Mouse (Mus musculus) liver, adult 2 months (tissue): ENCODE results near the gene Rufy3. TPM values are rescaled to one million over a fixed set of nuclear protein-coding genes. Genes with fewer than 3 reads are reported as not detected.

Experiments used
- DNase-seq: peaks from one replicate; pipeline ENCODE4 v3.0.0-alpha.2; 2011; ENCODE audit warnings: low read depth, low spot score; ENCODE audit errors: extremely low read depth
- H3K27ac ChIP-seq: fragments of 200-500 bp; replicated peaks from 2 replicates; pipeline ENCODE4 v1.5.1; 2012; ENCODE audit warnings: low read depth, mild to moderate bottlenecking, control low read depth, inconsistent platforms, low read length; ENCODE audit not compliant: insufficient read depth
- H3K27me3 ChIP-seq: fragments of 200-500 bp; 2 replicates; pipeline ENCODE4 v1.6.1; 2012; ENCODE audit warnings: mild to moderate bottlenecking, moderate library complexity, low read length, inconsistent platforms; ENCODE audit not compliant: control insufficient read depth, insufficient read depth
- H3K36me3 ChIP-seq: fragments of 200-500 bp; 2 replicates; pipeline ENCODE4 v1.6.1; 2012; ENCODE audit warnings: low read length, inconsistent platforms; ENCODE audit not compliant: control insufficient read depth, insufficient read depth
- H3K4me1 ChIP-seq: fragments of 200-500 bp; 2 replicates; pipeline ENCODE4 v1.6.1; 2011; ENCODE audit warnings: low read length; ENCODE audit not compliant: control insufficient read depth, insufficient read depth
- H3K4me3 ChIP-seq: fragments of 200-500 bp; 2 replicates; pipeline ENCODE4 v1.5.1; 2011; ENCODE audit warnings: low read depth, mild to moderate bottlenecking, control low read depth, low read length, moderate library complexity; ENCODE audit not compliant: insufficient read depth
- H3K79me2 ChIP-seq: fragments of 200-500 bp; 2 replicates; pipeline ENCODE4 v1.6.1; 2012; ENCODE audit warnings: inconsistent platforms, mild to moderate bottlenecking, low read length, moderate library complexity; ENCODE audit not compliant: control insufficient read depth, insufficient read depth
- H3K9ac ChIP-seq: fragments of 200-500 bp; 2 replicates; pipeline ENCODE4 v1.6.1; 2012; ENCODE audit warnings: low read depth, mild to moderate bottlenecking, control low read depth, inconsistent platforms, low read length
- CTCF ChIP-seq: fragments of 200-500 bp; IDR thresholded peaks from 2 replicates; pipeline ENCODE4 v1.5.1; 2011; ENCODE audit warnings: low read depth, low read length, control low read depth
- POLR2A ChIP-seq: fragments of 200-500 bp; IDR thresholded peaks from 2 replicates; pipeline ENCODE4 v1.6.1; 2011; ENCODE audit warnings: low read length, control low read depth; ENCODE audit not compliant: insufficient read depth; ENCODE audit errors: extremely low read depth
- WGBS: fragments of 180-500 bp; shearing (Covaris S2); methylation state at CpG from one replicate; pipeline ENCODE4 v1.1.7; 2018; 5-methylcytosine and 5-hydroxymethylcytosine counted together
- polyA plus RNA-seq: library from polyadenylated mRNA; depleted of rRNA; stranded (reverse); fragments of >200 nt; gene quantifications from 2 replicates; pipeline ENCODE4 v1.2.3, GENCODE M21; 2012; rRNA removed
- total RNA-seq: library from RNA; depleted of rRNA; stranded (reverse); fragments of >200 nt; gene quantifications from 2 replicates; pipeline ENCODE4 v1.2.3, GENCODE M21; 2014; rRNA removed

The Rufy3 gene
- total and polyA plus RNA-seq, 2 experiments: 9.7 to 31.6 TPM

- 21% methylated on average over 6 of the region's 6 CpGs for WGBS
- peak; percentile 81 for DNase-seq
- H3K36me3 ChIP-seq: no peaks in the 10 kb centered on the region
- H3K79me2 ChIP-seq: no peaks in the 10 kb centered on the region
- peaks cover 11% of the 10 kb centered on the region for H3K4me1 ChIP-seq
- H3K9ac ChIP-seq: 0 out of 2 replicates have a peak overlapping the region, but pooled peaks have one; percentile 18
- TF ChIP-seq CTCF (no peak), POLR2A (no peak)
- H3K27ac ChIP-seq: peak overlapping the region; percentile 98
- no peaks in the 10 kb centered on the region for H3K27me3 ChIP-seq
- H3K4me3 ChIP-seq: no peak overlapping the region
Observed at GRCm38 (mm10) chr5:88691506-88692095, 126.8 kb downstream of the Rufy3 start.

GRCm38 (mm10) chr5:88692586-88692985 is 127.7 kb downstream of the Rufy3 start:
- WGBS: 29% methylated on average over 4 of the region's 4 CpGs
- DNase-seq: peak; percentile 91
- H3K9ac ChIP-seq: no peak overlapping the region

GRCm38 (mm10) chr5:88693057-88693456 is 128.2 kb downstream of the Rufy3 start:
- Histone ChIP-seq H3K9ac (no peak overlapping the region), H3K36me3 (no peaks in the 10 kb centered on the region), H3K27ac (peak overlapping the region; percentile 42; the same call in 1 of the 2 replicates), H3K27me3 (no peaks in the 10 kb centered on the region), H3K4me3 (no peak overlapping the region), H3K79me2 (no peaks in the 10 kb centered on the region), H3K4me1 (peaks cover 11% of the 10 kb centered on the region)
- no peak for DNase-seq
- TF ChIP-seq POLR2A: no peak
- TF ChIP-seq CTCF: no peak

More at GRCm38 (mm10) chr5:88692586-88692985, 127.7 kb downstream of the Rufy3 start:
- no peaks in the 10 kb centered on the region for H3K27me3 ChIP-seq
- H3K4me1 ChIP-seq: peaks cover 11% of the 10 kb centered on the region
- no peak overlapping the region for H3K4me3 ChIP-seq
- H3K27ac ChIP-seq: peak overlapping the region; percentile 74
- TF ChIP-seq CTCF: no peak
- H3K36me3 ChIP-seq: no peaks in the 10 kb centered on the region
- no peaks in the 10 kb centered on the region for H3K79me2 ChIP-seq

GRCm38 (mm10) chr5:88697291-88697690 is 132.5 kb downstream of the Rufy3 start:
- Histone ChIP-seq H3K27me3 (no peaks in the 10 kb centered on the region), H3K79me2 (no peaks in the 10 kb centered on the region), H3K9ac (no peak overlapping the region), H3K4me3 (no peak overlapping the region), H3K36me3 (no peaks in the 10 kb centered on the region), H3K27ac (no peak overlapping the region), H3K4me1 (peaks cover under 1% of the 10 kb centered on the region; the same call in 1 of the 2 replicates)
- TF ChIP-seq CTCF: no peak
- TF ChIP-seq POLR2A: no peak
- WGBS: 91% methylated on average over 5 of the region's 5 CpGs
- no peak for DNase-seq

GRCm38 (mm10) chr5:88699251-88699913 is 134.5 kb downstream of the Rufy3 start:
- TF ChIP-seq CTCF: no peak
- no peak for TF ChIP-seq POLR2A

More at GRCm38 (mm10) chr5:88699251-88699913, 134.5 kb downstream of the Rufy3 start:
- H3K4me1 ChIP-seq: peaks cover 4% of the 10 kb centered on the region; the same call in 1 of the 2 replicates
- no peaks in the 10 kb centered on the region for H3K79me2 ChIP-seq
- no peak overlapping the region for H3K9ac ChIP-seq
- no peak overlapping the region for H3K4me3 ChIP-seq
- 45% methylated on average over 4 of the region's 4 CpGs for WGBS
- H3K27ac ChIP-seq: no peak overlapping the region
- DNase-seq: no peak
- no peaks in the 10 kb centered on the region for H3K27me3 ChIP-seq
- H3K36me3 ChIP-seq: no peaks in the 10 kb centered on the region

Other genes with a start within 250 kb of the Rufy3 start
- gene Prol1, start 247.7 kb upstream of the Rufy3 start, total RNA-seq: not detected in 2 replicates
- gene Prol1, start 247.7 kb upstream of the Rufy3 start, polyA plus RNA-seq: not detected in 2 replicates
- gene Amtn, start 188.9 kb upstream of the Rufy3 start, total RNA-seq: not detected in 2 replicates
- gene Amtn, start 188.9 kb upstream of the Rufy3 start, polyA plus RNA-seq: not detected in 2 replicates
- gene Ambn, start 109.0 kb upstream of the Rufy3 start, total RNA-seq: not detected in 2 replicates
- not detected in 2 replicates for gene Ambn, start 109.0 kb upstream of the Rufy3 start, polyA plus RNA-seq
- gene Enam, start 77.1 kb upstream of the Rufy3 start, total RNA-seq: not detected in 2 replicates
- not detected in 2 replicates for gene Enam, start 77.1 kb upstream of the Rufy3 start, polyA plus RNA-seq
- 0.55 and 4.4 TPM in 2 replicates for gene Jchain, start 37.1 kb upstream of the Rufy3 start, total RNA-seq
- 0.54 and 0.83 TPM in 2 replicates for gene Jchain, start 37.1 kb upstream of the Rufy3 start, polyA plus RNA-seq
- 16.5 and 20.0 TPM in 2 replicates for gene Utp3, start 10.6 kb upstream of the Rufy3 start, total RNA-seq
- 7.4 and 7.9 TPM in 2 replicates for gene Utp3, start 10.6 kb upstream of the Rufy3 start, polyA plus RNA-seq
- 54.6 and 57.9 TPM in 2 replicates for gene Grsf1, start 111.1 kb downstream of the Rufy3 start, total RNA-seq
- gene Grsf1, start 111.1 kb downstream of the Rufy3 start, polyA plus RNA-seq: 32.7 and 38.7 TPM in 2 replicates
- gene Mob1b, start 155.8 kb downstream of the Rufy3 start, total RNA-seq: 14.4 and 17.4 TPM in 2 replicates
- gene Mob1b, start 155.8 kb downstream of the Rufy3 start, polyA plus RNA-seq: 4.1 and 4.6 TPM in 2 replicates
- 3.0 and 3.4 TPM in 2 replicates for gene Dck, start 200.0 kb downstream of the Rufy3 start, total RNA-seq
- gene Dck, start 200.0 kb downstream of the Rufy3 start, polyA plus RNA-seq: 1.2 and 1.4 TPM in 2 replicates